Mouse (Mus musculus): ENCODE measurements around the gene Mrpl50. TPM values are rescaled to one million over a fixed set of nuclear protein-coding genes. Genes with fewer than 3 reads are reported as not detected.

Mrpl50 gene
- total RNA-seq, 2 experiments from 2014 or later = 46.1 to 47.0 TPM

Other genes with a start within 250 kb of the Mrpl50 start
- gene Acnat2, start 112.9 kb downstream of the Mrpl50 start, total RNA-seq (2021) = not detected
- gene Acnat1, start 47.2 kb downstream of the Mrpl50 start, total RNA-seq (2021) = not detected
- not detected for gene Baat, start 14.5 kb downstream of the Mrpl50 start, total RNA-seq (2021)
- gene Zfp189, start 83 bp upstream of the Mrpl50 start, total RNA-seq (2021) = 1 to 10 TPM; 4.9 to 6.4 TPM
- gene Aldob, start 28.5 kb upstream of the Mrpl50 start, total RNA-seq (2021) = under 1 TPM in 1 of 2 experiments, not detected in 1; 0.14 TPM
- gene Tmem246, start 76.8 kb upstream of the Mrpl50 start, total RNA-seq (2021) = 10 to 100 TPM; 49.3 to 51.8 TPM
- gene Rnf20, start 110.9 kb upstream of the Mrpl50 start, total RNA-seq (2021) = 10 to 100 TPM; 36.2 to 36.3 TPM
- gene Ppp3r2, start 160.9 kb upstream of the Mrpl50 start, total RNA-seq (2021) = not detected